Mouse (Mus musculus) thymus, postnatal 36 days (tissue): ENCODE measurements around the gene Ttll5.

Source experiments
- DNase-seq, 2 experiments: peaks; one replicate each; pipeline ENCODE4 v3.0.0; 2022; ENCODE audit warnings: mixed read lengths in 2 of 2

Gene Ttll5

DNA sequence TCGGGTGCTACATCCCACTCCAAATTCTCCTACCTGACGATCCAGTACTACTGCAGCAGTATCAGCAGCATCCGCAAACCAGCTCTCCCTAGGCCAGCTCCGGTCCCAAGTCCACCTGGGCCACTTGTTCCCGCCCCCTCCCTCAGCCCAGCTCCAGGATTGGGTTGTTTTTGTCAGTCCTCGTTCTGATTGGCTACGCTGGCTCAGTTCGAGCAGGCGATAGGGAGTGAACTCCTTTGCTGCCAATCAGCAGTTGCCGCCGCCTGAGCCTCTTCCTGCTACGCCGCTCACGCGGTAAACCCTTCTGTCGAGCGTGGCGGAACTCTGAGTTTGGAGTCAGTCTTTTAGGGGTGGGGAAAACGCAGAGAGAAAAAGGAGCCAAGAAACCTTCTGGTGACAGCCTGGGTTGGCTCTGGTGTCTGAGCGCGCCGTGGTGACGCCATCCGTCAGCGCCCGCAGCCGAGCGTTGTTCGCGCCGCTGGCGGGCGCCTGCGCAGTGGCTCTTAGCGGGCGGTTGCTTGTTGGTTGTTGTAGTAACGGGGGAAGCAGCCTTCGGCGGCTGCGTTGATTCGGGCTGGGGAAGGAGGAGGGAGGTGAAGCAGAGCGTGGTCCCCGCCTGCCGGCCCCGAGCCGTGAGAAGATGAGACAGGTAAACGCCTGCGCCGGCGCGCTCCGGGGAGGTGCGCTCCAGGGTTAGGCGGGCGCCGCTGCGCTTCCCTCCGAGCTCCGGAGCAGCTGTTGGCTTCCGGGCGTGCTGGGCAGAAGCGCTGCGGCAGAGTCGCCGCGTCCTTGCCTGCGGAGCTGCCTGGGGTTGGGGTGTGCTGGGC, at the start of gene Ttll5, which contains the start of gene Erg28:
Gene Ttll5 (plus strand): TSS at position 222 of the 827 bp plus-strand sequence.
Gene Erg28 (minus strand): TSS at position 113 of the 827 bp plus-strand sequence.
- DNase-seq = peak; percentile 92 to 95

DNA sequence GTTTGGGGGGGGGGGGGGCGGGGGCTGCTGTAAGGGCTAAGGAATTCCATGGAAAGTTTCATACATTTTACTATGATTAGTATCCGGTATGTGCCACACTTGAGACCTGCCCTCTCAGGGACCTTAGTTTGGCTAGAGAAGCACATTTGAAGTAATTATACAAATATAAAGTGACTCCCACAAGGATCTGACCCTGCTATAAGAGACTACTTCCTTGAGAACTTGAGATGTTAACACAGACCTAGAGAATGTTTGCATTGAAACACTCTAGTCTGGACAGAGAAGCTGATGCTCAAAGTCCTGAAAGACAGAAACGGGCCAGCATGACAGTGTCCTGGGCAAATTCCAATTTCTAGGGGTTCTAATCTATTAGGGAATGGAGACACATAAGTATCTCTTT, 45.5 kb upstream of the Ttll5 start:
- no peak for DNase-seq

DNA sequence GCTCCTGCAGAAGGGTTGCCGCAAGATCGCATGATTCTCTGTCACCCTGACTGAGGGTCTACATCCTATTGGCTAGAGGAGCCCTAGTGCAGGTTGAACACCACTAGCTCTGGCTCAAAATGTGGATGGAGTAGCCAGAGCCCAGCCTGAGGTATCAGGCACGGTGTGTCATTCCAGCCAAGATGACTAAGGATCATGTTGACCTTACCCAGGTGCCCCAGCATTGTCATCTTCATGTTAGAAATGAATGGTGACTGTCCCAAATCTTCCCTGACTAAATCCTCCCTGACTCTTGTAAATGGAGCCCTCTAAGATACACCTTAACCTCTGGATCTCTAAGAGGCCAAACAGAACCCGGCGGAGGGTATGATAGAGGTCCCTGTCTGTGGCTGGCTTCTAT, 44.8 kb upstream of the Ttll5 start:
- DNase-seq = no peak

DNA sequence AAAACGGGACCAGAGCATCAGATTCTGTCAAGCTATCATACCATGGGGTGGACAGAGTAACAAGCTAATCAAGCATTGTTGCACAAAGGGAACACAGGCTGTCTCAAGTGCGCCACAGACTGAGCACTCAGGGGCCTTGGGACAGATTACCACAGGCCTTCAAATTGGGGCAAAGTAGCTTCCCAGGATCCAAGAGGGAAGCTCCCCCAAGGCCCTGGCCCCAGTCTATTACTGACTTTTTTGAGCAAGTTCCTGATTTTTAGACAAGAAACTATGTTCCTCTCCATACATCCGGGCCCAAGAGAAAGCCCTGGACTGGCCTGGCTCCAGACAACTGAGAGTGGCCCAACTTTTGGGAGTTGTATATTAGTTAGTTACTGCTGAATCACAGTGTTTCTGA, 42.9 kb upstream of the Ttll5 start:
- DNase-seq = no peak

- DNase-seq = no peak
Measured at GRCm38 (mm10) chr12:85784916-85785815, 39.3 kb upstream of the Ttll5 start.

DNA sequence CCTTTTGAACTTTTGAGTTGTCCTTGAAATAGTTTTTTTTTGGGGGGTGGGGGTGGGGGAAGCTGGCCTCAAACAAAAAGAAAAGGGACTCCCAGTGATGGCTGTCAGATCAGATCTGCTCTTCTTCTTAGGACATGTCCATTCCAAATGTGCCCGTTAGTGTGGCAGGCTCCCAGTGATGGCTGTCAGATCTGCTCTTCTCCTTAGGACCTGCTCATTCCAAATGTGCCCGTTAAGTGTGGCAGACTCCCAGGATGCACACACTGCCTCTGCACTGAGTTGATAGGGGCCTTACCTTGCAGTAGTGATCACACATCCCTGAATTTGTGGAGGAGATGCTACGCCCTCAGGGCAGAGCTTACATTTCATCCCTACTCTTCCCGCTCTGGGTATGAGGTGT, 32.3 kb upstream of the Ttll5 start:
- DNase-seq = no peak

DNA sequence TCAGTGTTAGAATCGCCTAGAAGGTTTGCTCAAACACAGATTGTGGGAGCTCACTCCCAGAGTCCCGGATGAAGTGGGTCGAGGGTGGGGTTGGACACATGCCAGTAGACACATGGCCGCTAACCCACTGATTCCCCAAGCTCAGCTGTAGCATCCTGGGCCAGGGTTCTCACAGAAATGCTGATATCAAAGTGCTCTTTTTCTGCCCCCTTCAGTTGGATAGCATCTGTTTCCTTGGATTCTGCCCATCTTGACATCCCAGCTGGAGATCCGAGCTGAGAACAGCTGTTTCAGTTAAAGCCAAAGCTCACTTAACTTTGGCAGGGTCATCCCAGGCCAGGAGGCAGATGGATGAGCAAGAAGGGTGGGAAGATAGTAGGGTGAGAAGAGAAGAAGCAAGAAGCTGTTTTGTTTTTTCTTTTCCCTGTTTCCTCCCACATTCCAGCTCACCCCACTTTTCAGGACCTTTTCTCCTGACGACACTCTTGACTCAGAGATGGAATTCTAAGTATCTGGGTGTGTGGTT, 31.6 kb upstream of the Ttll5 start:
- DNase-seq = no peak

GRCm38 (mm10) chr12:85794094-85794493, 30.4 kb upstream of the Ttll5 start:
- DNase-seq = no peak

GRCm38 (mm10) chr12:85795551-85795950, 28.9 kb upstream of the Ttll5 start:
- DNase-seq = no peak

DNA sequence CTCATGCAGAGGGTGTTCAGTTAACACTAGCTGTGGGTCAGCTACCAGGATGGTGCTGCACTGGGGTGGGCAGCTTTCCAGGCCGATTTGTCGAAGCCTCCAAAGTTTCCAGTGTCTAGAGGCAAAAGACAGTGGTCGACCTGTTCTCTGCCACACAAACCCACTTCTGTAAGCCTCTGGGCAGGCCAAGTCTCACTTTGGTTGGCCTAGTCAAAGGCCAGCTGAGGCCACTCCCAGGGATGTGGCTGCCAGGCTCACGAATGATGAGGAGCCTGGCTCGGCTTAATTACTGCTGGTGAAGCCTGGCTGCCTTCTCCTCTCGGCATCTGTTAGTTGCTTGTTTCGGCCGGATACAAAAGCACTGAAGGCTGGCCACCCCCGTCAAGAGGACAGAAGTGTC, 24.4 kb upstream of the Ttll5 start:
- no peak for DNase-seq

DNA sequence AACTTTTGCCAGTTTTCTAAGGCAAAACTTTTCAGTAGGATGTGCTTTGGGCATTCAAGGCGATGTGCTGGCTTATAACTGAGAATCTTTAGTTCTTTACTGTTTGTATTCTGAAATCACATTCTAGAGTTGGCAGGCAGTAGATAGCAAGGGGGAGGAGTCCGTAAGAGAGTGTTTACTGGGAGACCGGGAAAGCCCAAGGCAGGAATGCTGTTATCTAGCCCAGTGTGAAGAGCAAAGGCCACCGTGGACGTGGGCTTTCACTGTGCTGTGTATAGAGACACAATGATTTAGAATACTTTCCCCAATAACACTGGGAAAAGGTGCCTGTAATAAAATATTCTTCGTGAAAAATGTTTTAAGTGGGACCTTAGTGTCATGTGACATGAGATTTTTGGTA, 14.7 kb upstream of the Ttll5 start:
- no peak for DNase-seq

DNA sequence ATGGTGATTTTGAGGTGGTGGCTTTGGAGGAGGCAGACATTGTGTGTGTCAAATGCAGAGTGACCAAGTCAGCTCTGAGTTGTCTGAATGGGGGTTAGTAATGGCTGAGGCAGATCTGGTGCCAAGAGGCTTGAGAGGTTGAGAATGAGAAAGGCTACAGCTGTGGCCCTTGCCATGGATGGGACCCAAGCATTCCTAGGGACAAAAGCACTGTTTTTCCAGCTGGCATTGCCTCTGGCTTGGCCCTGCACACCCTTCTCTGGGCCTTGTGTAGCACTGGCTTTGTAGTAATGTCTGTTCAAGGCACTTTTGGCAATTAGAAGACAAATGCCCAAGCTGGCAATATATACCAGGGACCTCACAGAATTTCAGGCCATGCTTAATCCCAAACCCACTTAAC, 13.5 kb upstream of the Ttll5 start:
- no peak for DNase-seq

- DNase-seq = no peak
Measured at GRCm38 (mm10) chr12:85811676-85812075, 12.8 kb upstream of the Ttll5 start.

DNA sequence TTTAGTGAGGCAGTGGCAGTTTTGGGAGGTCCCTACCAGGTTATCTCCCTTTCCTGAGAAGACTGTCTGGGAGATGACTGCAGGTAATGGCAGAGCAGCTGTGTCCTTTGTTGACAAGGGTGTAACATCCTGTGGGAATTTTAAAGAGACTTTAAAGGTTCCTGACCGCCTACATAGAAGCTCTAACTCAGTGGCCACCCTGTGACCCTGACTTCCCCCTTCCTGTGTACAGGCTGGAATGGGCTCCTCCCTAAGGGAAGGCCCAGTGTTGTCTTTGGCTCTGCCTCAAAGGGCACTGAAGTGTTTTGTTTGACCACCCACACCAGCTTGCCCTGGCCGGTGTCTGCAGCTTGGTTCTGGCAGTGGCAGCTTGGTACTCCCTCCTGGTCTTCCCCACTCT, 10.9 kb upstream of the Ttll5 start:
- DNase-seq = no peak

GRCm38 (mm10) chr12:85822051-85822450, 2.4 kb upstream of the Ttll5 start:
- DNase-seq = peak in 1 of 2 experiments; percentile 11

DNA sequence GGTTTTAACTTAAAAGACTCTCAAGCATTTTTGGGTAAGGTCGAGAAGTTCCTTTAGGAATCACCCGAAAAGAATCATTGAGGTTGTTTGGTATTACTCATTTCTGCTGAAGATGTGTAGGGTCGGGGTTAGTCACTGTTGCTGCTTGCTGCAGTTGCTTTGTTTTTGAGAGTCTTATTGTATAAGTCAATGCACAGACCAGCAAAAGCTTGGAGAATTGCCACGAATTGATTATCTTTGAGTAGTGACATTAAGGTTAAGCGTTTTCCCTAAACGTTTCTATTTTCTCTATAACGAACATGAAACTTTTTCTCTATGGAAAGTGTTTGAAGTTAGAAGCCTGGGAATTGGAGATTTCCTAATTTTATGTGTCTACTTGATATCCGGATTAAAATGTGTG, 902 bp downstream of the Ttll5 start:
- no peak for DNase-seq

DNA sequence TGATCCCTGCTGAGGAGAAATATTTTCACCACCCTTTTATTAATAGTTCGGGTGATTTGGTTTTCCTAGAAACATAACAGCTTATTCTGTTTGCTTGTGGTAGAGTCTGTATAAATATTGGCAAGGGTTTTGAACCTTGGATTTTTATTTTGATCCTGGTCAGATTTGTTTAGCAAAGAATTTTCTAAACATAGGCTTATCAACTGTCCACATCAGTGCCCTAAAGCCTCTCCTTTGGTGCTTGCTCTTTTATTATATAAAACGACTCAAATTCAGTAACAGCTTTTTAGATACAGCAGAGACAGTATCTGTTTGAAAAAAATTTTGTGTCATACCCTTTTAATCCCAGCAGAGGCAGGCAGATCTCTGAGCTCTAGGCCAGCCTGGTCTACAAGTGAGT, 1.4 kb downstream of the Ttll5 start:
- DNase-seq = no peak

DNA sequence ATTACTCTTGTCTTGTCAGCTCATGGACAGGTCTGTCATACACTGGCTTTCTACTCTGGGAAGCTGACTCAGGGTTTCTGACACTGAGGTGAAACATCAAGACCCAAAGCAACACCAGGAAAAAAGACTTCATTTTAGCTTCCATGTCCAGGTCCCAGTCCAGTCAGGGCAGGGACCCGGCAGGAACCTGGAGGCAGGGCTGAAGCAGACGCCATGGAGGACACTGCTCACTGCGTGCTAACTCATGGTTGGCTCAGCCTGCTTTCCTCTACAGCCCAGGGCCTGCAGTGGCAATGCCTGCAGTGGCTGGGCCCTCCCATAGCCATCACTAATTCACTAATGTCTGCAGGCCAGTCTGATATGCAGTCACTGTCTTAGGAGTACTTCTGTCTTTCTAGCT, 4.4 kb downstream of the Ttll5 start:
- DNase-seq = no peak

GRCm38 (mm10) chr12:85829866-85830265, 5.4 kb downstream of the Ttll5 start:
- no peak for DNase-seq

GRCm38 (mm10) chr12:85830691-85831090, 6.2 kb downstream of the Ttll5 start:
- DNase-seq = no peak

GRCm38 (mm10) chr12:85834543-85834942, 10.1 kb downstream of the Ttll5 start:
- no peak for DNase-seq

DNA sequence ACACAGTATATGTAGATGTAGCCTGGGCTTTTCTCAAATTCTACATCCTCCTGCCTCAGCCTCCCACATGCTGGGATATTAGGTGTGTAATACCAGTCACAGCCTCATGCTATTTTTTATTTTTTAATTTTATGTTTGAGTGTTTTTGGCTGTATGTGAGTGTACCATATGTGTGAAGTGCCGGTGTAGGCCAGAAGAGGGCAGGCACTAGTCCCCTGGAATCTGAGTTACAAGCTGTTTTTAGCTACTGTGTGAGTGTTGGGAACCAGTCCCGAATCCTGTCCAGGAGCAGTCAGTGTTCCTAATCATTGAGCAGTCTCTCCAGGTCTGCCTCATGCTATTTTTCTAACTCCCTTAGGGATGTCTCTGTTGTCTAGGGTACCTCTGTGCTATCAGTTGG, 13.3 kb downstream of the Ttll5 start:
- no peak for DNase-seq

DNA sequence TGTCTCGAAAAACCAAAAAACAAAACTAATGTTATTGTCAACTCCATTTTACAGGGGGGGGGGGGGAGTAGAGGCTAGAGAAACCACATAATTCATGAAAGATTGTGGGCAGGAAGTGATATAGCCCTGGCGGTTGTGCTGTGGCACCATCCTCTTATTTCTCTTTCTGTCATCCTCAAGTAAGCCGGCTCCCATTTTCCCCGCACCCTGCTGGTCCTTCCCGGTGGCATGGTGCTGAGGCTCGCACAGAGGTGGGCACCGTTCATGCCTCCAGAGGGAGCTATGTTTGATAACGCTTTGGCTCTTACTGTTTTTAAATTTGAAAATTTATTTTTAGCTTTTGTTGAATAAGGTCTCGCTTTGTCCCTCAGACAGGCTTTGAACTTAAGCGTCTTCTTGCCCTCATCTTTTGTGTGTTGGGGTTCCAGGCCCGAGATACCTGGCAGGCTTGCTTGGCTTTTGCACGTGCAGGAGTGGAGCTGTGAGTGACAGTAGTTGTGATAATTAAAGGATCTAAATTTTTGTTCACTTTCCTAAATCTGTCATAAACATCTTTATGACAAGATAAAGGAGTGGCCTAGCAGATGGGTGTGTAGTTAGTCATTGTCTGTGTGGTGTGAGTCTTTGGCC, 15.0 kb downstream of the Ttll5 start:
- peak; percentile 53 to 57 for DNase-seq
